Mouse (Mus musculus) limb, embryonic 11.5 days (tissue): Measurements from ENCODE around the gene Htr2c. TPM values are rescaled to one million over a fixed set of nuclear protein-coding genes. Genes with fewer than 3 reads are reported as not detected.
A peak's percentile ranks its signal among the peaks of the same experiment; 100 is the strongest.

ENCODE experiments used
- ATAC-seq: fragments of 200-750 bp; cut with Nextera tagmentation; 2 replicates; pipeline ENCODE4 v1.8.0; 2017; ENCODE audit warnings: low read depth; ENCODE audit not compliant: insufficient number of reproducible peaks, low FRiP score, low TSS enrichment
- DNase-seq: peaks from one replicate; pipeline ENCODE4 v3.0.0-alpha.2; 2015; ENCODE audit warnings: low spot score
- H3K27ac ChIP-seq: fragments of 300-500 bp; sonication (generic); replicated peaks from 2 replicates; pipeline ENCODE4 v1.5.1; 2014; ENCODE audit warnings: low read depth, mild to moderate bottlenecking, low read length
- H3K27me3 ChIP-seq: fragments of 300-500 bp; sonication (generic); 2 replicates; pipeline ENCODE4 v1.6.1; 2014; ENCODE audit warnings: mild to moderate bottlenecking, low read length, mixed read lengths; ENCODE audit not compliant: control insufficient read depth, insufficient read depth
- H3K36me3 ChIP-seq: fragments of 300-500 bp; sonication (generic); 2 replicates; pipeline ENCODE4 v1.6.1; 2014; ENCODE audit warnings: mild to moderate bottlenecking, low read length, moderate library complexity, mixed read lengths; ENCODE audit not compliant: control insufficient read depth, insufficient read depth
- H3K4me1 ChIP-seq: fragments of 300-500 bp; sonication (generic); 2 replicates; pipeline ENCODE4 v1.6.1; 2014; ENCODE audit warnings: low read length, mixed read lengths; ENCODE audit not compliant: control insufficient read depth, insufficient read depth
- H3K4me2 ChIP-seq: fragments of 300-500 bp; sonication (generic); 2 replicates; pipeline ENCODE4 v1.6.1; 2014; ENCODE audit warnings: low read depth, mild to moderate bottlenecking, moderate library complexity; ENCODE audit not compliant: severe bottlenecking
- H3K4me3 ChIP-seq: fragments of 300-500 bp; sonication (generic); 2 replicates; pipeline ENCODE4 v1.5.1; 2014; ENCODE audit warnings: low read depth, low read length
- H3K9ac ChIP-seq: fragments of 300-500 bp; sonication (generic); 2 replicates; pipeline ENCODE4 v1.6.1; 2014; ENCODE audit warnings: mild to moderate bottlenecking, low read length
- H3K9me3 ChIP-seq: fragments of 300-500 bp; sonication (generic); 2 replicates; pipeline ENCODE4 v1.6.1; 2016; ENCODE audit warnings: low read length; ENCODE audit not compliant: control insufficient read depth
- WGBS: fragments of 180-500 bp; shearing (Covaris S2); extraction: QIAGEN DNeasy Blood & Tissue Kit; methylation state at CpG from one replicate; pipeline ENCODE4 v1.1.7; 2014; 5-methylcytosine and 5-hydroxymethylcytosine counted together
- polyA plus RNA-seq: library from polyadenylated mRNA; unstranded; fragments of >200 nt; fragmentation: Nextera tagmentation; extraction: Ambion mirVana; gene quantifications from 2 replicates; pipeline ENCODE4 v1.2.1, GENCODE M21; 2014

Htr2c gene
- polyA plus RNA-seq, 1 experiment from 2014 or later: not detected

- Histone ChIP-seq H3K36me3 (no peaks in the 10 kb centered on the region), H3K4me2 (no peak overlapping the region), H3K4me3 (no peak overlapping the region), H3K9me3 (no peaks in the 10 kb centered on the region), H3K4me1 (no peaks in the 10 kb centered on the region), H3K9ac (no peak overlapping the region), H3K27ac (no peak overlapping the region), H3K27me3 (no peaks in the 10 kb centered on the region)
- DNase-seq: peak; percentile 21
- ATAC-seq: no peak
- WGBS: 60% methylated on average over 5 of the region's 5 CpGs
Observed at GRCm38 (mm10) chrX:146979931-146980330, 17.6 kb downstream of the Htr2c start.

- Histone ChIP-seq H3K4me2 (no peak overlapping the region), H3K36me3 (no peaks in the 10 kb centered on the region), H3K4me1 (no peaks in the 10 kb centered on the region), H3K4me3 (no peak overlapping the region), H3K27me3 (no peaks in the 10 kb centered on the region), H3K9ac (no peak overlapping the region), H3K27ac (no peak overlapping the region), H3K9me3 (no peaks in the 10 kb centered on the region)
- DNase-seq (no peak), ATAC-seq (no peak)
- whole genome bisulfite sequencing: 26% methylated on average over 3 of the region's 3 CpGs
Observed at GRCm38 (mm10) chrX:147055730-147056129, 93.4 kb downstream of the Htr2c start.

GRCm38 (mm10) chrX:147071622-147072021 is 109.3 kb downstream of the Htr2c start:
- Histone ChIP-seq H3K4me1 (no peaks in the 10 kb centered on the region), H3K27me3 (no peaks in the 10 kb centered on the region), H3K27ac (no peak overlapping the region), H3K4me3 (no peak overlapping the region), H3K9ac (no peak overlapping the region), H3K36me3 (no peaks in the 10 kb centered on the region), H3K4me2 (no peak overlapping the region), H3K9me3 (no peaks in the 10 kb centered on the region)
- ATAC-seq: no peak
- no peak for DNase-seq

GRCm38 (mm10) chrX:147119155-147119554 is 156.8 kb downstream of the Htr2c start:
- no peak overlapping the region for H3K27ac ChIP-seq
- H3K9me3 ChIP-seq: no peaks in the 10 kb centered on the region
- H3K36me3 ChIP-seq: no peaks in the 10 kb centered on the region
- H3K9ac ChIP-seq: no peak overlapping the region
- no peaks in the 10 kb centered on the region for H3K4me1 ChIP-seq
- H3K27me3 ChIP-seq: no peaks in the 10 kb centered on the region
- no peak overlapping the region for H3K4me2 ChIP-seq
- no peak overlapping the region for H3K4me3 ChIP-seq
- ATAC-seq: no peak
- no peak for DNase-seq
- WGBS: 56% methylated on average over 1 of the region's 1 CpGs

- DNase-seq (no peak), ATAC-seq (no peak)
- Histone ChIP-seq H3K4me3 (no peak overlapping the region), H3K27ac (no peak overlapping the region), H3K9me3 (no peaks in the 10 kb centered on the region), H3K27me3 (no peaks in the 10 kb centered on the region), H3K9ac (no peak overlapping the region), H3K4me1 (no peaks in the 10 kb centered on the region), H3K36me3 (no peaks in the 10 kb centered on the region), H3K4me2 (no peak overlapping the region)
Observed at GRCm38 (mm10) chrX:147215251-147215650, 252.9 kb downstream of the Htr2c start.

GRCm38 (mm10) chrX:147217382-147218013 is 255.2 kb downstream of the Htr2c start:
- no peaks in the 10 kb centered on the region for H3K9me3 ChIP-seq
- WGBS: 57% methylated on average over 3 of the region's 3 CpGs
- DNase-seq (no peak), ATAC-seq (no peak)
- H3K9ac ChIP-seq: no peak overlapping the region
- H3K4me1 ChIP-seq: no peaks in the 10 kb centered on the region
- no peak overlapping the region for H3K27ac ChIP-seq
- H3K4me2 ChIP-seq: no peak overlapping the region
- no peak overlapping the region for H3K4me3 ChIP-seq
- H3K27me3 ChIP-seq: no peaks in the 10 kb centered on the region
- H3K36me3 ChIP-seq: no peaks in the 10 kb centered on the region

GRCm38 (mm10) chrX:147238806-147239542 is 276.7 kb downstream of the Htr2c start:
- Histone ChIP-seq H3K4me3 (no peak overlapping the region), H3K36me3 (no peaks in the 10 kb centered on the region), H3K27ac (no peak overlapping the region), H3K4me1 (no peaks in the 10 kb centered on the region), H3K4me2 (no peak overlapping the region), H3K9ac (no peak overlapping the region), H3K9me3 (no peaks in the 10 kb centered on the region), H3K27me3 (no peaks in the 10 kb centered on the region)
- ATAC-seq (peak; percentile 57; the same call in 1 of the 2 replicates), DNase-seq (no peak)
- 52% methylated on average over 2 of the region's 2 CpGs for WGBS
